Mouse (Mus musculus) right cerebral cortex, postnatal 25 days (tissue): ENCODE measurements around the gene Kctd10.

Experiments
- DNase-seq: peaks from one replicate; pipeline ENCODE4 v3.0.0; 2022

Kctd10 gene

DNA sequence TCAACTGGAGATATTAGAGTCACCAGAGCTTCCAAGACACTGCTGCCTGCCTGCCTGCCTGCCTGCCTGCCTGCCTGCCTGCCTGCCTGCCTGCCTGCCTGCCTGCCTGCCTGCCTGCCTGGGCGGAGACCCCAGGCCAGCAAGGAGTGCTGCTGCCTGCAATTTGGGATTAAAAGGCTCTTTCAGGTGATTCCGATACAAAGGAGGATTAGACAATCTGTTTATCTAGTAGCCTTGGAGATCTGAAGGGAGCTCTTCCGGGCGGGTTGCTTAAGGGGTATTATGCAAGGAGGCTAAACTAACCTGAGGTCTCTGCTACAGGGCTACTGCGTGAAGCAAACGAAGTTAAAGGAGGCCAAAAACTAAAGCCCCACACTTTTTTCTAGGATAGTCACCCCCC lies 1.4 kb downstream of the Kctd10 start:
- DNase-seq, result no peak

DNA sequence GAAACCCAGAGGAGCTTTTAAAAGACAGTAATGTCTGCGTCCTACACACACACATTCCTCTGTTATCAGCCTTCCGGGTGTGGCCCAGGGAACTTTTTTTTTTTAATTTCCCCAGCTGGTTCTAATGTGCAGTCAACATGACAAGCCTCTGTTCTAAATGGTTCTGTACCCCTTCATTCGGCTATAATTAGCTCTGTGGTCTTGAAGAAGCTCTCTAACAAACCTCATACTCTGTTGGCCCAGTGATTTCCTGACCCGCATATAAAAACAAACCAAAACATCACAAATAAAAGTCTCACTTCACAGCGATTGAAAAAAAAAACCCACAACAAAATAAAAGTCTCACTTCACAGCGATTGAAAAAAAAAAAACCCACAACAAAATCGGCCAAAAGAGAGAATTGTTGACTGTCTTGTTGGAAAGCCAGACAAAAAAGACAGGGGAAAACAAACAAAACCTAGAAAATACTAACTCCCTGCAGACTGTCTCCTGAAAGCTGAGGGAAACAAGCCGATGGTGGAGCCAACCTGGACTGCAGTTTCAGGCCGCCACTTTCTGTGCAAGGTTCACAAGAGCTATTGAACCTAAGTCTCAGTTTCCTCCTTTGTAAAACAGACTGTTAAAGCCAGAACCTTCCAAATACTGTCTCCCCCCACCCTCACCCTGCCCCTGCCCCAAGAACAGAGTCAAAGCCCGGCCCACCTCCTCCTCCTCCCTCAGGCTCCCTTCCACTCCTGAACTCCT lies 2.0 kb downstream of the Kctd10 start:
- DNase-seq, result no peak

DNA sequence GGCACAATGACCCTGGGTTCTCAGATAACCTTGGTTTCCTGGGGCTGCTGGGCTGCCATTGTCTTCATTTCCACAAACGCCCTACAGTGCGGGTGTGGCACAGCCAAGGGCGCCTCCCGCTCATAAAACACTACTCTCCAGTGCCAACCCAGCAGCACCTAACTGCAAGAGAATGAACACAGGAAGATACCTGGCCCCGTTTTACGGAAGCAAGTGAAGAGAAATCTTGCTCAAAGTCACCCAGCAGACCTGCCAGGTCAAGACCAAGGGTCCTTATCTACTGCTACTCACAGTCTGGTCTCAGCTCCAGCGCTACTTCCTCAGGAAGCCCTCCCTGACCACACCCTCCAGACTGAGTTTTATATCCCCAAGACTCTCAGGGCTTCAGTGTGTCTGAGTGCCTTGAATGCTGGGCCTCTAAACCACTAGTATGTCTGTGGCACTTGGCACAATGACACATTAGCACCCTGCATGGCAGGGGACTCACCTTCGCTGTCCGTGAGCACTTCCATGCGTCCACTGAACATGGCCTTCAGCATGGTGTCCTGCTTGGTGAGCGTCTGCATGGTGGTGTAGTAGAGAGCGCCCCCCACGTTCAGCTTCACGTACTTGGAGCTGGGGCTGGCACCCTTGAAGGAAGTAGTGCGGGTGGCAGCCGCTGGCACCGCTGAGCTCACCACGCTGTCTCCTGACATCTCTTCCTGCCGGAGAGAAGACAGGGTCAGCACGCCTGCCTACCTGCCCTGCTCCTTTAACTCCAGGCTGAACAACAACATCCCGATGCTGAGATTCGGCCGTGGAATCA lies 5.7 kb downstream of the Kctd10 start:
- DNase-seq, result no peak

DNA sequence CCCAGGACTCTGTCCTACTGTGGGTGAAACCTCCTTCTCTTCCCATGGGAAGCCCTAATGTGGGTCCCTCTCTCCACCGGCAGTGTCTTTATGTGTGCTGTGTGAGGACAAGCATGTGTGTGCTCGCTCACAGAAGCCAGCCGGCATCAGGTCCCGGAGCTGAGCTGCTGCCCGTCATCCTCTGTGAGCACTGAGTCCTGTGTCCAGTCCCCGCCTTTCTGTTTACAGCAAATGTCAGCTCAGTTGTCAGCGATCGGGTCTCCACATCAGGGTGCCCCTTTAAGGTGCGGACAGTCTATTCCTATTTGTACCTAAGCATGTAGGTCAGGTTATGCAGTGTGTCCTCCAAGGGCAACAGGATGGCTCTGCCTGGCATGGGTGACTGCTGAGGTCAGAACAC lies 6.7 kb downstream of the Kctd10 start:
- no peak for DNase-seq

DNA sequence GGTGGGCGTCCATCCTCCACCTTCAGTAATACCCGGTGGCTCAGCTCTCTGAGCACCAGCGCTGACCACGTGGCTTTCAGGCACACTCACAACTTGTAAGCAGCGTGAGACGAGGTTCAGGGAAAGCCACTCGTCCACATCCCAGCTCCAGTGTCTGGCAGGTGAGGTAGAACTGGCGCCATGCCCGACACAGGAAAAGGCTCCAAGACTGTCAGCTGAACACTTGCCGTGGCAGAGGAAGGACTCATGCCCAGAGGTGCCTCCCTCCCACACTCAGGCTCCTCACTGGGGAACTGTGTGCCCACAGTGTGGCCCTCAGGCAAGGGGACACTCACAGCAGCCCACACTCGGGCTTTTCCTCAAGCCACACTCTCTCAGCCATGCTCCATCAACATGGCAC lies 7.1 kb downstream of the Kctd10 start:
- no peak for DNase-seq

DNA sequence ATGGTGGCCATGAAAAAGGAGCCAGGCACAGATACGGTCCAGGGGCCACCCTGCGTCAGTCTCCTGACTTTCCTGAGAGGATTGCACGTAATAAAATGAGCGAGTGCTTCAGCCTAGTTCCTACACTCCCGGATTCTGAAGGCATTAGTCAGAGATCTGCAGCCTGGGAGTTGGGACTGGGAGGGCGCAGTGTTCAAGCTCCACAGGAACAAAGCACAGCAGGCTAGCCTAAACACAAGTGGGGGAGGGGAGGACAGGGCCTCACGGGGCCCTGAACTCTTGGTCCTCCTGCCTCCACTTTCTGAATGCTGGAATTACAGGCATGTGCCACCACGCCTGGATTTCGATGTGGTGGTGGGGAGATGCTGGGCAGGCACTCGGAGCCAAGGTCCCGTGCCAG lies 7.7 kb downstream of the Kctd10 start:
- DNase-seq, result no peak

DNA sequence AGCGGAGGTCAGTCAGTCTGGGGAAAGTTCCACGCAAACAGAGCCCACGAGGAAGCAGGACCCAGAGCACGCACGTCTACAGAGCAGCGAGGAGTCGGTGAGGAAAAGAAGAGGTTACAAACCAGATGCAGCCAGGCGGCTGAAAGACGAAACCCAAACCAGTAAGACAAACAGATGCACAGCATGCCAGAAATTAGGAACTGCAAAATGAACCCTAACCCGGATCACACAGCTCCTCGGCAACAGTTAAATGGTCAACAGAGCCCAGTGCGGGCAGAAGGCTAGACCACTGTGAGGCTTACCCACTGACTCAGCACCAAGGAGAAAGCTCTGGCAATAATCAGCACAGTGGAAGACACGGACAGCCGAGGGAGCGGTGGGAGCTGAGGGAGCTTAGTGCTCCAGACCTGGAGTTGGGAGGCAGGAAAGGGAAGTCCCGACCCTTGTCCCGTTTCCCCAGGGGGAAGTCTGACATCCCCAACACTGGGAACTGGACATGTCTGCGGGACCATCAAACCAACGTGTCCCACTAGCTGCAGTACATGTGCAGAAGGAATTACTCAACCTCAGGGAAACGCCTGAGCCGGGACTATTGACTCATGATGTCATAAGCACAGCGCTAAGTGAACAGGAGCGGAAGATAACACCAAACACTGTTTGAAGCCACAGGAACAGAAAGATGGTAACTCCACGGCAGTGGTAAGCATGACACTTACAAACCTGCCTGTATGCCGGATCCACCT lies 8.4 kb downstream of the Kctd10 start:
- DNase-seq, result no peak

DNA sequence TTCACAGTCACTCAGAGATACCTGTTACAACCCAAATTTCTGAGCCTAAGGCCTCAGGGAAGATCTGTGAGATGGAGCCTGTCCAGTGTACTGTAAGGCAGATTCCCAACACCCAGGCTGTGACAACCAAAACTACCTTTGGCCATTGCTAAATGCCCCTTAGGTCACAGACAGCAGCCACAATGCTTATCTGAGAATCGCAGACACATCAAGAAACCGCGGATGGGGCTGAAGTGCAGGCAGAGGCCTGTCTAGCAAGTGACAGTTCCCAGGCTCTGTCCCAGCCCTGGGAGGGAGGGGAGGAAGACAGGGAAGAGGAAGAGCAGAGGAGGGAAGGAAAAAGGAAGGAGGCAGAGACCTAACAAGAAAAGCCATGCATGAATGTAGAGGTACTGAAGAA lies 9.0 kb downstream of the Kctd10 start:
- no peak for DNase-seq

DNA sequence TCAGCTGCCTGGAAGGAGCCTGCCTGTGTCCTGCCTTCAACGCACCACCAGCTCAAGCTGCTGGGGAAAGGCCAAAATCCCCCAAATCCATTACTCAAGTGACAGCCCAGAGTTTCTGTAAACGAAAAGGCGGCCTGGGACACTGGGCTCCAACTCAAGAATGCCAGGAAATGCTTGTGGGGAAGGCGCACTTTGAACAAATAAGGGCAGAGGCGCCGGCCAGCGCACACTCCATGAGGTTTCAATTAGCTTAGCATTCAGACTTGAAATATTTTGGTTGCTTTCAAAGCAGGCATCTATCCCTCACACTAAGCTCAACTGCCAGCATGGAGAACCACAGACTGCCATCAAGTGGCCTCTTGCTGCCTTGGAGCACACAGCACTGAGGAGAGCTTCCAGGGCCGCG lies 9.9 kb downstream of the Kctd10 start:
- no peak for DNase-seq

DNA sequence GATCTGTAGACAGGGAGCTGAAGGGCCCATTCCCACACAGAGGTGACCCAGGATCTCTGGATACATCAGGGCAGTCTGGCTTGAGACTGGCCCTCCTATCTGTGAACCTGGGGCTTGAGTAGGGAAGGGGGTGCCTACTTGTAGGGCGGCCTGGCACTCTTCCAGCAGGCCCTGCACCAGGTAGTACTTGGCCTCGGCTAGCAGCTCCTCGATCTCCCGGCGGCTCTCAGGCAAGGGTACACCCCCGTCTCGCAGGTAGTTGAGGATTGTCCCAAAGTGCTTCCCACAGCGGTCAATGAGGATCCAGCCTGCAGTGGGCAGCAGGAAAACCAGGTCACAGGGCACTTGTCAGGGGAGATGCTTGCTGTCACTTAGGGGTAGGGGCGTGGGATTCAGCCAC lies 10.4 kb downstream of the Kctd10 start:
- no peak for DNase-seq

DNA sequence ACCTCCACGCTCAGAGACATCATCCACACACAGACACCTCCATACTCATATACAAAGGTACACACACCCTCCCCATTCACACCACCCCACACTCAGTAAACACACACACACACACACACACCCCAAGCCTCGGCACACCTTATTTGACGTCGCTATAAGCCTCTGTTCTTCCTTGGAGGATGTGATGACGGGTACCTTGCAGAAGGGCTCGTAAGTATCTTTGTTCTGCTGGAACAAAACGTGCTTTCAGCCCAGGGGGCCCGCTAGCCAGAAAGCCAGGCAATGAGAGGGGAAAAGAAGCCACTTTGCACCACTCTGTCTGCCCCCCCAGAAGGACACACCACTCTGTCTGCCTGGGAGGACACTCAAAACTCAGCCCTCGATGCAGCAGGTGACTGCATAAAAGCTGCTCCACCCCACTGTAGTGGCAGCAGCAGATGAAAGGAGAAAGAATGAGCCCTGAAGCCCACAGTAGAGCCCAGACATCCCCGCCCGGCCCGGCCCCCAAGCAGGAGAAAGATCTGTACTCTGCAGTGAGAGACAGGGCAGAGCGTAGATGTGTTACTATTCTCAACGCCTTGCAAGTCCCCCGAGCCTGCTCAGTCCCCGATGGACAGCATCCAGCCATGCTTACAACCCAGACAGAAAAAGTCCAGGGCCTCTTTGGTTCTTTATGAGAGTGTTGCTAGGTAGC lies 11.4 kb downstream of the Kctd10 start:
- no peak for DNase-seq

DNA sequence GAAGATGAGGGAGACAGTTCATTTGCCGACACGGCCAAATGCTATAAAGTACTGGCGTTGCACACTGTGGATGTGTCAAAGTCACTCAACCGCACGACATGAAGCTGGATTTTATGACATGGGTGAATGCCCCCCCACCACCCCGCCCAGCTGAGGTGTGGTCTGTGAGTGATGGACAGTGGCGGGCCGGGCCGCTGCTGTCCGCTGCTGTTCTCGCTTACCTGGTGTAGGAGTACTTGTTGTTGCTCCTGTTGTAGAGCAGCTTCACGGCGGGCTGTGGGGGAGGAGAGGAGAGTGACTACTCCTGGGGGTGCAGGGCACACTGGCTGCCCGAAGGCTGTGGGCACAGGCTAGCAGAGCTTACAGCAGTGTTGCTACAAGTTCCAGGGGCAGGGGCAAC lies 12.2 kb downstream of the Kctd10 start:
- DNase-seq, result no peak

DNA sequence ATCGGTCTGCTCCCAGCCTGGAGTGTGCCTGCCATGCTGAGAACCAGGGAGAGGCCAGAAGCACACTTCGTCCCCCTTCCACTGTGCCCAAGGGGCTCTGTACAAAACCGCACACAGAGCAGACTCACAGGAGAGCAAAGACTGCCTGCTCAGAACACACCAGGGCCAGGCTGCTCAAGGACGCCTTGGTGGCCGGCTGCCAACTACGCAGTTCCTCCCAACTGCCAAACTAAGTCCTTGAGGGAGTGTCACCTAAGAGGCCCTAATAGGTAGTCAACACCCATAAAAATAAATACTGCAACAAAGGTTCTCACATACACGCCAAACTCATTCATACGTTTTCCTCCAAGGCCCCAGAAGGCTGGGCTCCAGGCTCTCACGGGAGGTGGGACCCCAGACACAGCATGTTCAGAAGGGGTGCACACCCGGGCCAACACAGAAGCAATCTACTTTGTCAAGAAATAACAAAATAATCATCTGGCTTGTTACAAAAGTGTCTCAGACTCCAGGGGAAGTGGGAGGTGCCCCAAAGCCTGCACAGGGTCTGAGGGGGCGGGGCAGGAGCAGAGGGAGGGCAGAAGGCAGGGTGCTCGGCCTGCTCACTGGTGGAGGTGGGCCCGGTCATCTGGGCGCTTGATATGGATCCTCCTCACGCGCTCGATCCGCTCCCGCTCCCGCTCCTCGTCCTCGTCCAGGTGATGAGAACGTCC lies 15.1 kb downstream of the Kctd10 start:
- DNase-seq, result no peak

DNA sequence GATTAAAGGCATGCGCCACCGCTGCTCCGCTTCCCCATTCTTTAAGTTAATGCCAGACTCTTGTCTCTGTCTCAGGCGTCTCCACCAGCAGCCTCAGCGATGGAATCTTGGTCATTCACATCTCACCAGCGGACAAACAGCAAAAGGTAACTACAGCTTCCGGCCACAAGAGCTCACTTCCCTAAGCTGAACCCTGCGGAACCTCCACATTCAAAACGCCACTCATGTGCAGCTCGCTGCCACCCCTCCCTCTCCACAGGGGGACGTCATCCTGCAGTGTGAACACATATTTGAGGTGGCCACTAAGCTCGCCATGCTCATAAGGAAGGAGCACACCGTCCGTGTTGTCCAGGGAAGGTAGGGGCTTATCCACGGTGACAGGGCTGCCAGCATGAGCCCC lies 19.3 kb downstream of the Kctd10 start:
- no peak for DNase-seq

DNA sequence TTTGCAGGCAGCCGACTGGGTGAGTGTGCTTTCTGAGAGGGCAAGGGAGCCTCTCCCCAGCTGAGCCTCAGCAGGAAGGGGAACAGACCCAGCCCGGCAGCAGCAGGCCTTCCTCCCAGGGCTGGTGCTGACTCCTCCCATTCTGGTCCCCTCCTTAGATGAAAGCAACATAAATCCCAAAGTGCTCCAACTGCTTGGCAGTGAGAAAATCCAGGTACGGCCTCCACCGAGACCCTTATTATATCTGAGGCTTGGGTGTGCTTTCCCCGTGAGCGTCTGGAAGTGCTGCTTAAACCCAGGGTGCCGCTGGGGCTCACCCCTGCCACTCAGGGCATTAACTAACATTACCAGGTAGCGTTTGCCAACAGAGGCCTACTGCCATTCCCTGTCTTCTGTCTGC lies 20.7 kb downstream of the Kctd10 start:
- no peak for DNase-seq

DNA sequence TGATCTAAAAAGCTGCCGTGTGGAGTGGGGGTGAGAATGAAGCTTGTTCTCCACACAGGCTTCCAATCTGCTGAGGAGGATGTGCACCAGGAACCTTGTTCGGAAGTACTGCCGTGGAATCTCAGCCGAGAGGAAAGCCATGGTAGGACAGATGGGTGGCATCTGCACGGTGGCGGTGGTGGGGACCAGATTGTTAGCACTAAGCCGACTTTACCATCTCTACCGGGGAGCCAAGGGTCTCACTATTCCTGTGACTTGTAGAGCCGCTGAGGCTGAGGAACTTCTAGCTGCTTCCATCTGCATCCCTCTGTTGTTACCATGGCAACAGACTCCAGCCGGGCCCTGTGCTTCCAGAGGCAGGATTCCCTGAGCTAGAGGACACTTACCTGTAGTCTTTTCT lies 21.5 kb downstream of the Kctd10 start:
- peak; percentile 56 for DNase-seq

DNA sequence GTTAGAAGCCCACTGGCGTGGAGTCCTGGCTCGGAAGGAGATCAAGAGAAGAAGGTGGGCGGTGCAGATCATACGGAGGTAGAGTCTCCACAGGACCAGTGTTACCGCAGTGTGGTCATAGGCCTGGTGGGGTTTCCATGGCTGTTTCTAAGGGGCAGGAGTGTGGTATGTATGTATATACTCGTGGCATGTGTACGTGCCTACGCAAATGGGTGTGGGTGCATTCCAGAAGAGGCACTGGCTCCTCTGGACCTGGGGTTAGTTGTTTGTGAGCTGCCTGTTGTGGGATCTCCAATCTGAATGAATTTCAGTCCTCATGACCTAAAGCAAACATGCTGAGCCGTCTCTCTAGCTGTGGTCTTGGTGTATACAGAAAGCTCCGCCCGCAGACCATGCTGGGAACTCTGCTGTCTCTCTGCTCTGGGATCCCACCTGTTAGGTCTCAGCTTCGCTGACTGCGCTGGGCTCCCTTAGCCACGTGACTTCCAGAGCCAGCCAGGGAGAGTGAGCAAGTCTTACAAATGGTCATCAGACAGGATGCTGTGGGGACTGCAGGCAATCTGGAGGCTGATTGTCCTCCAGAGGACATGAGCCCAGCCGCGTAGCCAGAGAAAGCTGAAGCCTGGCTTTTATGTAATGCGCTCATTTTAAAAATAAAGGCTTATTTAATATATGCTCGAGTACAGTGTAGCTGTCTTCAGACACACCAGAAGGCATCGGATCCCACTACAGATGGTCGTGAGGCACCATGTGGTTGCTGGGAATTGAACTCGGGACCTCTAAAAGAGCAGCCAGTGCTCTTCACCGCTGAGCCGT lies 23.2 kb downstream of the Kctd10 start:
- peak; percentile 31 for DNase-seq

DNA sequence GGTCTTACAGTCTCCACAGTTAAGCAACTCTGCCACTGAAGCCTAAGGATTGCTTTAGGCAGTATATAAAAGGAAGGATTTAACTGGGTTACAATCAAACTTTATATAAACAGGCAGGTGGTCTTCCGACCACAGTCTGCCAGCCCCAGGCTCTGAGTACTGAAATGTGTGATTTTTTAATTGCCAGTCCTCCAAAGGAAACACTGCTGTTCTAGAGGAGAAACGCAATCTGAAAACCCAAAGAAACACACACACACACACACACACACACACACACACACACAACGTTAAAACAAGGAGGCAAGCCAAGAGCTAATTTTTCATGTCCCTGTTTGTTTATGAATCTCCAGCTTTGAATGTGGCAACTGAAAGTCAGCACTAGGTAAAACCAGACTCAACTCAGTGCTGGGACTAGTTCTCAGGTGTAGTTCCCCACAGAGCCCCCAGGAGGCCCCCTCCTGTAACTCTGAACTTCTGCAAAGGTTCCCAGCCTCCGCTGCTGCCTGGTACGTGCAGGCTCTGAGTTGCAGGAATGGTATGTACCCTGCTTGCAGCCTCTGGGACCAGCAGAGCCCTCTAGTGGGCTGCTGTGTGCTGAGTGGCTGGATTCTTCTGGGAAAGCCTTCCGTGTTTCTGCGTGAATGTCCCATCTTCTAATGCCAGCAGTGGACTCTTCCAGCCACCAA lies 23.9 kb downstream of the Kctd10 start:
- DNase-seq, result peak; percentile 69

DNA sequence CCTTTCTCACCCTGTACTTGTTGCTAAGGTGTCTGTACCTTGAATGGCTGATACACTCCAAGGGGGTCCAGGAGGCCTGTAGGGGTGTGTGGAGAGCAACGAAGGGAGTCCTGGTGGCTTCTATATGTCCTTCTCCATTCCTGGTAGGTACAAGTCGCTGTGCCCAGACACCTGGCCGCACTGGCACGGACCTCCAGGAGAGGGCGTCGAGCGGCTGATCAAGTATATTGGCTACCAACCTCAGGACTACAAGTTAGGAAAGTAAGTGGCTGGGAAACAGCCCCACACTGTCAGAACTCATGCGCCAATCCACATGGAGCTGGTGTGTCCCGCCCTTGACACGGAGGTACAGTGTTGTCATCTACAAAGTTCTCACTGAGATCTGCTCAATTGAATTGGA lies 28.8 kb downstream of the Kctd10 start:
- no peak for DNase-seq

DNA sequence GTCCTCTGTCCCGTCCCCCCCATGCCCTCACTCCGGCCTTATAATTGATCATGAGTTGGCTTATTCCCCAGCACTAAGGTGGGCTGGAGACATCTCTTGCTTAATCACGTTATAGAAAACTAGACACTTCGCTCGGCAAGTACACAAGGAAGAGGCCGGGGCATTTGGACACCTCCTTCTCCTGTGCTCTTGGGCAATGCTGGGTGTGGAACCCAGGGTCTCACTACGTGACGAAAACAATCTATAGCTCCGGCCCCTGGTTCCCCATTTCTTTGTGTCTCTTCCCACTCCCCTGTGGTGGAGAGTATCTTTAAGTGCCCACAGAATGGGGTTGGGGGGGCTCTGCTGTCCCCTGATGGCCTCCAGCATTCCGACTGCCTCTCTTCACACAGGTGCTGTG lies 33.3 kb downstream of the Kctd10 start:
- no peak for DNase-seq

DNA sequence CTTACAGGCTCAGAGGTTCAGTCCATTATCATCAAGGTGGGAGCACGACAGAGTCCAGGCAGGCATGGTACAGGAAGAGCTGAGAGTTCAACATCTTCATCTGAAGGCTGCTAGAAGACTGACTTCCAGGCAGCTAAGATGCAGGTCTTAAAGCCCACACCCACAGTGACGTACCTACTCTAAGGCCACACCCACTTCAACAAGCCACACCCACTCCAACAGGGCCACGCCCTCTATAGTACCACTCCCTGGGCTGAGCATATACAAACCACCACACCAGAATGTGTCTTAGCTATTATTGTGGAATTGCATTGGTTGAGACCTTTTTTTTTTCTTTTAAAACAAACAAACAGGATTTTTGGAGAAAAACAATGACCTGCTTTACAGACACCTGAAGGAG lies 34.8 kb downstream of the Kctd10 start:
- DNase-seq, result no peak
